Mouse (Mus musculus) intestine, embryonic 16.5 days (tissue): ENCODE data around the gene Map4k1. TPM values are rescaled to one million over a fixed set of nuclear protein-coding genes. Genes with fewer than 3 reads are reported as not detected.

Experiments
- ATAC-seq: fragments of 200-750 bp; cut with Nextera tagmentation; 2 replicates; pipeline ENCODE4 v1.8.0; 2017; ENCODE audit warnings: moderate TSS enrichment, moderate library complexity
- H3K27ac ChIP-seq: fragments of 300-500 bp; sonication (generic); 2 replicates; pipeline ENCODE4 v1.5.1; 2014; ENCODE audit warnings: mild to moderate bottlenecking, low read length
- H3K27me3 ChIP-seq: fragments of 300-500 bp; sonication (generic); replicated peaks from 2 replicates; pipeline ENCODE4 v1.6.1; 2014; ENCODE audit warnings: low read length, control low read depth, mixed read lengths; ENCODE audit not compliant: control insufficient read depth, insufficient read depth
- H3K36me3 ChIP-seq: fragments of 300-500 bp; sonication (generic); 2 replicates; pipeline ENCODE4 v1.6.1; 2014; ENCODE audit warnings: low read length, control low read depth; ENCODE audit not compliant: control insufficient read depth, insufficient read depth
- H3K4me1 ChIP-seq: fragments of 300-500 bp; sonication (generic); 2 replicates; pipeline ENCODE4 v1.6.1; 2014; ENCODE audit warnings: low read length, control low read depth, mixed read lengths; ENCODE audit not compliant: control insufficient read depth, insufficient read depth
- H3K4me2 ChIP-seq: fragments of 300-500 bp; sonication (generic); 2 replicates; pipeline ENCODE4 v1.6.1; 2014; ENCODE audit warnings: low read depth, low read length, control low read depth
- H3K4me3 ChIP-seq: fragments of 300-500 bp; sonication (generic); 2 replicates; pipeline ENCODE4 v1.5.1; 2014; ENCODE audit warnings: mild to moderate bottlenecking, low read length
- H3K9ac ChIP-seq: fragments of 300-500 bp; sonication (generic); 2 replicates; pipeline ENCODE4 v1.6.1; 2014; ENCODE audit warnings: low read depth, low read length
- H3K9me3 ChIP-seq: fragments of 300-500 bp; sonication (generic); 2 replicates; pipeline ENCODE4 v1.6.1; 2016; ENCODE audit warnings: low read length, control low read depth; ENCODE audit not compliant: control insufficient read depth
- WGBS: fragments of 180-500 bp; shearing (Covaris S2); extraction: QIAGEN DNeasy Blood & Tissue Kit; methylation state at CpG from one replicate; pipeline ENCODE4 v1.1.7; 2014; 5-methylcytosine and 5-hydroxymethylcytosine counted together
- polyA plus RNA-seq: library from polyadenylated mRNA; unstranded; fragments of >200 nt; fragmentation: Nextera tagmentation; extraction: Ambion mirVana; gene quantifications from 2 replicates; pipeline ENCODE4 v1.2.1, GENCODE M21; 2015

Gene Map4k1
- 6.9 and 7.3 TPM in 2 replicates for polyA plus RNA-seq

DNA sequence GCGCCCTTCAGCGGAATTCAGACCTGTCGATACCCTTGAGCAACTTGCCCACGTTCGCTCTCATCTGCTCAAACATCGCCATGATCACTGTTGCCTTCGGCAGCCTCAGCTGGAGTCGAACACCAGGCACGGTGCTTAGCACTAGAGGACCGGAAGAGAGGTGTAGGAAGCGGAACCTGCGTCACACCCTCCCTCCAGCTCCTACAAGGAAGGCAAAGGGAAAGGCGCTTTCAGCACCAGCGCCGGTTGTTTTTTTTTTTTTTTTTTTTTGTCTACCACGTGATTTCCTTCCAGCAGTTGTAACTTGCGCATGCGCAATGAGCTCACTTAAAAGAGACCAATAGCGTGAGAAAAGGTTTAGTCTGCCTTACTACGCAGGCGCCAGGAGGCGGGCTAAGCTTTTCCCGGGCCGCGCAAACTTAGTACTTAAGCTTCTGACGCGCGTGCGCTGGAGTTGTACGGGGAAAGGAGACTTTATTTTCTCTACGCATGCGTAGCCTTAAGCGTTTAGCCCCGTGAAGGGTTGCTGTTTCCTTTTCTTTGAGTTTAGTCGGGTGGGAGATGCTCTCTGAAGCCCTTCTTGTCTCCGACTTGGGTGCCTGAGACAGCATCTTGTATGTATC lies at the start of gene Map4k1, which contains the start of gene Eif3k:
Gene Map4k1 (plus strand): TSS at position 400 of the 623 bp plus-strand sequence.
Gene Eif3k (minus strand): TSS at position 214 of the 623 bp plus-strand sequence.
- under 1% methylated on average over 36 of the region's 36 CpGs for WGBS
- H3K4me3 ChIP-seq = peak within 1 kb of the TSS; percentile 71

DNA sequence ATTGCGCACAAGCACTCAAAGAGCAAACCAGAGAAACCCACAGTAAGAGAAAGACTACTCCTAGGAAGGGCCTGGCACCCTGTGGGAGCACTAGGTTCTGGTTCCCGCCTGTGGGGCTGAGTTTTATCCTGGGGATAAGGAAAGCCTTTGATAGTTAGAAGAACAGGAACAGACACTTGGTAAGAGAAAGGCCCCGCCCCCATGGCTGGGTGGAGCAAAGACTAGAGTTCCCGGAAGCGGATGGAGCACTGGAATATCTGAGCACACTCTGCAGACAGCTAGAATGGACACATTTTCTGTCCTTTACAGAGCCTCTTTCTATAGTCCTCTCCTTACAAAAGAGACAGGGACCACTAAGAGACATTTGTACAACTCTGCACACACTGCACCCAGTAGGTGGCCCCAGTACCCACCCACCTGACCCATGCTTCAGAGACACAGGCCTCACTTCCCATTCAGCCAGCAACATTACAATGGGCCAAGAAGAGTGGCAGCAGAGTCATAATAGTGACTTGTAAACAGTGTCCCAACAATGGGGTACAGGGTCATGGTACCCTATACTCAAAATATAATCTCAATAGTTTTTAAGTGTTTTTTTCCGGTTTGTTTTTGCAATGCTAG lies 49.3 kb upstream of the Map4k1 start:
- no peak overlapping the region for H3K4me2 ChIP-seq
- H3K27ac ChIP-seq = peak overlapping the region; percentile 67
- ATAC-seq = peak; percentile 24; the same call in 1 of the 2 replicates
- no peaks in the 10 kb centered on the region for H3K36me3 ChIP-seq
- H3K9me3 ChIP-seq = no peaks in the 10 kb centered on the region
- peaks cover 56% of the 10 kb centered on the region for H3K4me1 ChIP-seq
- no peaks in the 10 kb centered on the region for H3K27me3 ChIP-seq
- no peak overlapping the region for H3K4me3 ChIP-seq
- peak overlapping the region; percentile 14; the same call in 1 of the 2 replicates for H3K9ac ChIP-seq
- WGBS = 53% methylated on average over 6 of the region's 6 CpGs

More for the DNA sequence above, at the start of gene Map4k1, which contains the start of gene Eif3k:
- Histone ChIP-seq H3K4me1 (peaks cover 8% of the 10 kb centered on the region), H3K9me3 (no peaks in the 10 kb centered on the region), H3K27ac (peak within 1 kb of the TSS; percentile 90), H3K9ac (peak within 1 kb of the TSS; percentile 82), H3K4me2 (peak within 1 kb of the TSS; percentile 91), H3K36me3 (peaks cover 17% of the 10 kb centered on the region), H3K27me3 (no peaks in the 10 kb centered on the region)
- ATAC-seq = peak; percentile 97

DNA sequence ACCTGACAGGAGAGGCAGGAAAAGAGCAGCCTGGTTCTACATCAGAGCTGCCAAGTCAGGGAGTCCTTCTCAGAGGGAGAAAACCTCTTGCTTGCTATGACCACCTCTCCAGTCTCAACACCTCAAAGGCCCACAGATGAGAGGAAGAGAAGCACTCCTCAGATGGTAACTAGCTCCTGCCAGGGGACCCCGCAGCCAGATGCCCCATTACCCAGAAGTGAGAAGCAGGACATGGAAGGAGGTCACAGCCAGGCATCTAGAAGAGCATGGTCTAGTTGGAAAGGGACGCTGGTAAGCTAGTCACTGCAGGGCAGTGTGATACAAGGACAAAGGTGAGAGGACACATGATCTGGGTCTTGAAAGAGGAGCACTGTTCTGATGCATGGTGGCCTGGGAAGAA lies 48.0 kb upstream of the Map4k1 start:
- Histone ChIP-seq H3K9ac (no peak overlapping the region), H3K4me3 (no peak overlapping the region), H3K27me3 (no peaks in the 10 kb centered on the region), H3K9me3 (no peaks in the 10 kb centered on the region), H3K27ac (peak overlapping the region; percentile 72), H3K4me2 (no peak overlapping the region), H3K4me1 (peaks cover 67% of the 10 kb centered on the region), H3K36me3 (peaks cover 2% of the 10 kb centered on the region; the same call in 1 of the 2 replicates)
- no peak for ATAC-seq
- 96% methylated on average over 2 of the region's 2 CpGs for WGBS

DNA sequence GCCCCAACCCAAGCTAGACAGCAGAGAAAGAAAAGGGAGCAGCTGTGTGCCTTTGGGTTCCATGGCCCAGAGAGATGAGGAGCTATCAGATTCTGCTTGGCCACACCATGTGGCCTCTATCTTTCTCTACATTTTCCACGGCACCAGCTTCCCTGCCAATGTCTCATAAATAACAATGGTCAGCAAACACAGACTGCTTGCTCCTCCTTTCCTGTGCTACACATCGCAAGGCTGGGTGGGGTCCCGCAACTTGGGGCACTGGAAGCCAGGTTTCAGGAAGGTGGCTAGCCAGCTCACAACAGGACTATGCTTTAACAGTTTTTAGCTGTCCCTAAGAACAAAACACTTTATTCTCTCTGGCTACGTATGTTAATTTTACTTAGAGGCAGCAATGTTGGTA lies 45.1 kb upstream of the Map4k1 start:
- Histone ChIP-seq H3K27me3 (no peaks in the 10 kb centered on the region), H3K4me2 (no peak overlapping the region), H3K4me3 (no peak overlapping the region), H3K36me3 (peaks cover 2% of the 10 kb centered on the region; the same call in 1 of the 2 replicates), H3K9ac (0 out of 2 replicates have a peak overlapping the region, but pooled peaks have one; percentile 12), H3K4me1 (peaks cover 74% of the 10 kb centered on the region), H3K9me3 (no peaks in the 10 kb centered on the region), H3K27ac (peak overlapping the region; percentile 49; the same call in 1 of the 2 replicates)
- no peak for ATAC-seq
- 50% methylated on average over 4 of the region's 4 CpGs for WGBS

DNA sequence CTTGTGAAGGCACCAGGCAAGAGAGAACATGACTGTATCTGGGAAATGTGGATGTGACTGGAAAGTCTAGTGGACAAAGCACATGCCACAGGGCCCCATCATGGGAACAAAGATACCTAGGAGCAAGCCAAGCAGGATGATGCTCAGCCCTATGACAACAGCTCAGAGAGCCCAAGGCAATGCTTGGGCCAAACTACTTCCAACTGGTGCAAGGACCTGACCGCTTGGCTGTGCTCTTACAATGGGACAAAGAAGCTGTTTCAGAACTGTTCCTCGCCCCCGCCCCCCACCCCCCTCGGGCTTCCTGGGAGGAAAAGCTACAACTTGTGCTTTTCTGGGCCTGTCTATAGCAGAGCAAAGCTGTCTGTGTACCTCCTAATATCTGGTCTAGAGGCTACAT lies 43.2 kb upstream of the Map4k1 start:
- H3K36me3 ChIP-seq = peaks cover 2% of the 10 kb centered on the region; the same call in 1 of the 2 replicates
- ATAC-seq = no peak
- H3K9me3 ChIP-seq = no peaks in the 10 kb centered on the region
- H3K9ac ChIP-seq = no peak overlapping the region
- 80% methylated on average over 4 of the region's 4 CpGs for whole genome bisulfite sequencing
- peak overlapping the region; percentile 49 for H3K27ac ChIP-seq
- H3K4me2 ChIP-seq = no peak overlapping the region
- H3K27me3 ChIP-seq = no peaks in the 10 kb centered on the region
- no peak overlapping the region for H3K4me3 ChIP-seq
- H3K4me1 ChIP-seq = peaks cover 81% of the 10 kb centered on the region

DNA sequence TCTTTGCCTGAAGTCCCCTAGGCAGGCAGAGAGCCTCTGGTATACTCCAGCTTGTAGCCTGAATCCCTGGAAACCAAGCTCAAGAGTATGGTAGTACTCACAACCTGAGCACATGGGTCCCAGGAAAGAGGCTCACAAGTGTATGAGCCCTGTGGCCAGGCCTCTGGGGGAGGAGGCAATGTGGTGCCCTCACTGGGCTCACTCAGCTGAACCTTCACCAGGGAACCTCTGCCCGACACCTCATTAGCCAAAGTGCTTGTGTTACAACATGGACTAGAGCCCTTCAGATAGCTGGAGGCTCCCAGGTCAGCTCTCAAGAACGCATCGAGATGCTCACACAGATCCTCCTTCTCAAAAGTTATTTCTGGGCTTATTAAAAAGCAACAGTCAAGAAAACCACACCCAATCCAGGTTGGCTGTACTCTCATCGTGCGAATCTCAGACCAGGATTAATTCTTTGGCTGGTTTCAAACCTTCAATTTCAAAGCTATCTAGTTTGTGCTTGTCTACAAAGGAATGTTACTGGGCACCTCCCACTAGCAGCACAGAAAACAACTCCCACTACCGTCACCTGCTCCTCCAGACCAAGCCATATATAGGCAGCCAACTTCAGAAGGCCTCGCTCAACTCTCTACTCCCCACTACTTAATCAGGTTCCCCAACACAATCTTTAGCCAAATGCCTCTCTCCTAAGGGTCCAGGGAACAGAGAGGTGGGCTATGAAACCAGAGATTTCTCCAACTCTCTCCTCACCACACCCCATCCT lies 42.2 kb upstream of the Map4k1 start:
- Histone ChIP-seq H3K36me3 (peaks cover 2% of the 10 kb centered on the region; the same call in 1 of the 2 replicates), H3K9me3 (no peaks in the 10 kb centered on the region), H3K4me1 (peaks cover 78% of the 10 kb centered on the region), H3K27me3 (no peaks in the 10 kb centered on the region), H3K4me3 (no peak overlapping the region), H3K27ac (peak overlapping the region; percentile 71), H3K4me2 (no peak overlapping the region), H3K9ac (no peak overlapping the region)
- ATAC-seq = peak; percentile 23; the same call in 1 of the 2 replicates
- 74% methylated on average over 7 of the region's 7 CpGs for WGBS

DNA sequence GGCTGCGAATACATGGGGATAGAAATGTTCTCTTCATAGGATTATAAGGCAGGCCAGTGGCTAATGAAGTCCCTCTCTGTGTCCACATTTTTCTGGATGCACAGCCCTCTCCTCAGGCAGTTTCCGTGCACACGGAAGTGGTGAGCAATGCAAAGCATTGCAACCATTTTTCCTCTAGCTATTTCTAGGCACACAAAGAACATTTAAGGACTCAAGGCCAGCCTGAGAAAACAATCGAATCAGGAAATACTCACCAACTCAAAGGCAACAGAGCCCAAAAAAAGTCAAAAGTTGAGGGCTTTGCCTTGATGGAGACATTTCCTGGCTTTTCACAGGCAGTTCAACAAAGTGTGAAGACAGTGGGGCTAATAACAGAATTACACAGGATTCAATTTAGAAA lies 40.7 kb upstream of the Map4k1 start:
- H3K4me1 ChIP-seq = peaks cover 88% of the 10 kb centered on the region

DNA sequence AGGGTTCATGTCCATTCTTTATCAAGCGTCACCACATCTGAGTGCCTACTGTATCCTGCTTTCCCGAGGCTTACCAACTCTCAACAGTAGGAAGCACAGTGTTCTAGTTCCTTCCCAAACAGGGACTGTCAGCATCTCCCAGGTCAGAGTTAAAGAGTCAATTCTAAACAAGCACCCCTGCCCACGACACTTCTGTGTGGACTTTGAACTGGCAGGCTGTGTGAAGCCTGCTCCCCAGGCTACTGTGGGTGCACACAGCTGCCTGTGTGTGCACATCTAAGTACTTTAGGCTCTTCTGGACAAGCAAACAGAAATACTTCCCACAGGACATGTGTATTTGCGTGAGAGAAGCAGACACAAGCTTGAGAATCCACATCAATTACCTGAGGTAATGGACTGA lies 40.3 kb upstream of the Map4k1 start:
- Histone ChIP-seq H3K9me3 (no peaks in the 10 kb centered on the region), H3K4me3 (no peak overlapping the region), H3K27me3 (no peaks in the 10 kb centered on the region), H3K27ac (peak overlapping the region; percentile 78), H3K9ac (peak overlapping the region; percentile 49), H3K4me2 (peak overlapping the region; percentile 7; the same call in 1 of the 2 replicates), H3K4me1 (peaks cover 89% of the 10 kb centered on the region), H3K36me3 (peaks cover 2% of the 10 kb centered on the region; the same call in 1 of the 2 replicates)
- 46% methylated on average over 4 of the region's 4 CpGs for WGBS
- ATAC-seq = peak; percentile 27; the same call in 1 of the 2 replicates

More for the DNA sequence above, 40.7 kb upstream of the Map4k1 start:
- H3K9ac ChIP-seq = peak overlapping the region; percentile 49
- H3K36me3 ChIP-seq = peaks cover 2% of the 10 kb centered on the region; the same call in 1 of the 2 replicates
- 62% methylated on average over 4 of the region's 4 CpGs for WGBS
- H3K4me2 ChIP-seq = no peak overlapping the region
- ATAC-seq = no peak
- H3K4me3 ChIP-seq = no peak overlapping the region
- no peaks in the 10 kb centered on the region for H3K27me3 ChIP-seq
- no peaks in the 10 kb centered on the region for H3K9me3 ChIP-seq
- H3K27ac ChIP-seq = peak overlapping the region; percentile 78
